Mouse (Mus musculus) urinary bladder, postnatal 4 days (tissue): ENCODE measurements around the gene Lrrc8d.
"Not testable (repeated sequence)": the region's sequence is repeated elsewhere in the genome, so short reads cannot be mapped to it uniquely, and the experiment has no call there.

Experiments used
- DNase-seq, 2 experiments: peaks; one replicate each; pipeline ENCODE4 v3.0.0; 2021 to 2022; ENCODE audit warnings: low spot score in 2 of 2

Lrrc8d gene

GRCm38 (mm10) chr5:105685780-105686305 lies 13.9 kb upstream of the Lrrc8d start:
- DNase-seq = not testable (repeated sequence)

GRCm38 (mm10) chr5:105686331-105686995 lies 13.3 kb upstream of the Lrrc8d start:
- no peak for DNase-seq

GRCm38 (mm10) chr5:105690502-105691454 lies 9.0 kb upstream of the Lrrc8d start:
- DNase-seq = no peak

- DNase-seq = no peak
Observed at GRCm38 (mm10) chr5:105691645-105692044, 8.1 kb upstream of the Lrrc8d start.

- DNase-seq = no peak
Observed at GRCm38 (mm10) chr5:105694339-105694930, 5.3 kb upstream of the Lrrc8d start.

GRCm38 (mm10) chr5:105696049-105696448 lies 3.7 kb upstream of the Lrrc8d start:
- DNase-seq = no peak

- no peak for DNase-seq
Observed at GRCm38 (mm10) chr5:105697886-105698285, 1.9 kb upstream of the Lrrc8d start.

- no peak for DNase-seq
Observed at GRCm38 (mm10) chr5:105698694-105699093, 1.1 kb upstream of the Lrrc8d start.

GRCm38 (mm10) chr5:105700070-105700851 lies 492 bp downstream of the Lrrc8d start:
- DNase-seq = peak; percentile 67 to 80

- no peak for DNase-seq
Observed at GRCm38 (mm10) chr5:105701326-105701725, 1.6 kb downstream of the Lrrc8d start.

- no peak for DNase-seq
Observed at GRCm38 (mm10) chr5:105701844-105702243, 2.1 kb downstream of the Lrrc8d start.

GRCm38 (mm10) chr5:105702580-105703285 lies 3.0 kb downstream of the Lrrc8d start:
- no peak for DNase-seq

GRCm38 (mm10) chr5:105703286-105703655 lies 3.5 kb downstream of the Lrrc8d start:
- DNase-seq = no peak

- no peak for DNase-seq
Observed at GRCm38 (mm10) chr5:105704573-105704972, 4.8 kb downstream of the Lrrc8d start.

GRCm38 (mm10) chr5:105706635-105707034 lies 6.9 kb downstream of the Lrrc8d start:
- DNase-seq = no peak

- no peak for DNase-seq
Observed at GRCm38 (mm10) chr5:105708276-105708675, 8.5 kb downstream of the Lrrc8d start.

GRCm38 (mm10) chr5:105710473-105710872 lies 10.7 kb downstream of the Lrrc8d start:
- no peak for DNase-seq

- no peak for DNase-seq
Observed at GRCm38 (mm10) chr5:105714446-105714845, 14.7 kb downstream of the Lrrc8d start.

GRCm38 (mm10) chr5:105715095-105715494 lies 15.3 kb downstream of the Lrrc8d start:
- no peak for DNase-seq

GRCm38 (mm10) chr5:105715531-105716124 lies 15.9 kb downstream of the Lrrc8d start:
- DNase-seq = no peak
